Mouse (Mus musculus): ENCODE data around the gene Extl1.
A peak's percentile ranks its signal among the peaks of the same experiment; 100 is the strongest.

The Extl1 gene

DNA sequence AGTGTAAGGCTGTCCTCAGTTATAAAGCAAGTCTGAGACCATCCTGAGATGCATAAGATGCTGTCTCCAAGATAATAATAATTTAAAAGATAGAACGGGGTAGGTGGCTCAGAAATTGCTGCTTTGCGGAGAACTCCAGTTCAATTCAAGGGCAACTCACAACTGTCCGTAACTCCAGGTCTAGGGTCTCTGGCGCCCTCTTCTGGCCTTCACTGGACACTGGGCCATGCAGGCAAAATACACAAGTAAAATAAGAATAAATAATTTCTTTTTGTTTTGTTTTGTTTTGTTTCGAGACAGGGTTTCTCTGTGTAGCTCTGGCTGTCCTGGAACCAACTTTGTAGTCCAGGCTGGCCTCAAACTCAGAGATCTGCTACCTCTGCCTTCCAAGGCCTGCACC is 4.7 kb upstream of the Extl1 start:
- peak; percentile 72 for DNase-seq

DNA sequence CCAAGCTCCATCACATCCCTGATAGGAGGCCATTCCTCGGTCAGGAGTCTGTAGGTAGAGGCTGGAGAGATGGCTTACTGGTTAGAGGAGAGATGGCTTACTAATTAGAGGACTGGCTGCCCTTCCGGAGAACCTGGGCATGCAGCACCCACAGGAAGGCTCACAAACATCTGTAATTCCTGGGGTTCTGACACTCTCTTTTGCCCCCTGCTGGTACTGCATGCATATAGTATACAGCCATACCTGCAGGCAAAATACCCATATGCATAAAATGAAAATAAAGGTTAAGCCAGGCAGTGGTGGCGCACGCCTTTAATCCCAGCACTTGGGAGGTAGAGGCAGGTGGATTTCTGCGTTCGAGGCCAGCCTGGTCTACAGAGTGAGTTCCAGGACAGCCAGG is 3.6 kb upstream of the Extl1 start:
- peak; percentile 46 for DNase-seq

DNA sequence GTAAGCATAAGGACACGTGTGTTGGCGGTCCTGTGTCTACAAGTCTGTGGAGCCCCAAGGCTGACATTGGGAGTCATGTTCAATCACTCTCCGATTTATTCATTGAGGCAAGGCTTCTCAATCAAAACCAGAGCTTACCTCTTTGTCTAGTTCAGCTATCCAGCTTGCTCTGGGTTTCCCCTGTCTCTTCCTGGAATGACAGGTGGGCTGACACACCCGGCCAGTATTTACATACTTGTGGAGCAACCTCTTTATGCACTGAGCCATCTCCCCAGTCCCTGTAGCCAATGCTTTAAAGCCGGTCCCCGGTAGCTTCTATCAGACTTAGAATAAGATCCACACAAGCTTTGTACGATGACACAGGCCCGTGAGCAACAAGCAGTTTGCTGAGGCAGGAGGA is 4.1 kb downstream of the Extl1 start:
- no peak for DNase-seq

DNA sequence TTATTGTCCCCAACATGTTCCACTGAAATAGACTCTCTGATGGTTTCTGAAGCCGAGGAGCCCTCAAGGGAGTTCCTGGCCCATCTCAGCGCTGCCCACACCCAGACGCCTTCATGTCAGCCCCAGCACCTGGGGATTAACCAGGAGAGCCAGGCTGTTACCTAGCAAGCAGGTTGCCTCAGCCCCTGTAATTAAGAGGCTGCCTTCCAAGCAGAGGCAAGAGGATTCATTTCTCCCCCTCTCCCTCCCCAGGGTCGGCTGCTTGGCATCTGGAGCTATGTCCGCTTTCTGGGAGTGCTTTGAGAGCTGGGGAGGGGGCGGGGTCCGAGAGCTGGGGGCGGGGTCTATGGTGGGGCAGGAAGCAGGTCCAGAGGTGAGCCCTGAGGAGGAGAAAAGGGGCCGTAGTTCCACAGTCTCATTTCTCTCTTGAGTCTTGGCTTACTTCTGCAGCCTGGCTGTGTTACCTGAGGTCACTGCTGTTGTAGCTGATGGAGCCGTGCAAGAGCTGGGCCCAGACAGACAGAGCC is 5.5 kb downstream of the Extl1 start:
- no peak for DNase-seq

DNA sequence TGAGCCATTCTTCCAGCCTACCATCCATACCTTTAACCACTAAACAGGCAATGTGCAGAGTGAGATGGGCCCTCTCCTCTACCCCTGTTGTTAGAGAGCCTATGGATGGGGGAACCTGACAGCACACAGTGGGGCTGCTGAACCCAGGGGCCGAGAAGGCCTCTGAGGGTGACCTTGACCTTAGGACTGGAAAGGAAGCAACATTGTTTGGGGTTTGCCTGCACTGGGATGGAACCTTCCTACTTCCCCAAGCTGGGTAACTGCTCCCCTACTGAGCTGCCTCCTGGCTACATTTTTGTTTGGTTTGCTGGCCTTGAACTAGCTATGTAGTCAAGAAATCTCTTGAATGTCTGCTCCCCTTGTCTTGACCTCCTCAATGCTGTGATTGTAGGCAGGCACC is 9.3 kb downstream of the Extl1 start:
- DNase-seq = no peak

DNA sequence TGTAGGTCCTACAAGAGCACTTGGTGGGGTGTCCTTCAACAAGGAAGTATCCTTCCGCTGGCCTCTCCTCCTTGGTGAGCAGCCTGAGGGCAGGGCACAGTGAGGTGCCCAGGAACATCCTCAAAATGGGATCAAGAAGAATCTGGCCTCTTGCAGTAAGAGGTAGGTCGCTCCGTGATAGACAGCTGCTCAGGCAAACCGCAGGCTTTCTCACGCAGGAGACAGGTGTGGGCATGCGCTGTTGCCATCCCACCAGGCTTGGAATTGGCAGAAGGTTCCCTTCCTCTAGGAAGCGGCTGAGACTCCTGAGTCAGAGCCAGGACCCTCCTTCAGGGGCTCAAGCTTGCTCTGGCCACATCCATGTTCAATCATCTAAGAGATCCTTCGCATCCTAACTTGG is 10.4 kb downstream of the Extl1 start:
- no peak for DNase-seq

DNA sequence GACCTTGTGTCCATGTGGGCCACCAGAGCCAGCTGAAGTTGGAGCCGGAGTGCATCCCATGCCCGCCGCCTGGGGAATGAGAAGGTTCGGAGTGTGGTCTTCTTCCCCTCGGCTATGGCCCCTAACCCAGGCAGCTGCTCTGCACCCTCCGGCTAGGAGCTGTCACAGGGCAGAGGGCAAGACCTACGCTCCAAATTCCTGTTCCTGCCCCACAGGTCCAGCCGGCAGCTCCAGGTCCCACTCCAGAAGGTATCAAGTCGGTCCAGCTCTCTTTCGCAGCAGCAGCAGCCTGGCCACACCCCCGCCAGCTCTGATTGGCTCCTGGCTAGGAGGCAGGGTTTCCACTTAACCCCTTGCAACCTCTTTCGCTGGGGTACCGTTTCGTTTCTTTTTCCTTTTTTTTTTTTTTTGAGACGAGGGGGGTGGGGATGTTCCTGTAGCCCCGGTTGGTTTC is 11.3 kb downstream of the Extl1 start:
- peak; percentile 67 for DNase-seq

DNA sequence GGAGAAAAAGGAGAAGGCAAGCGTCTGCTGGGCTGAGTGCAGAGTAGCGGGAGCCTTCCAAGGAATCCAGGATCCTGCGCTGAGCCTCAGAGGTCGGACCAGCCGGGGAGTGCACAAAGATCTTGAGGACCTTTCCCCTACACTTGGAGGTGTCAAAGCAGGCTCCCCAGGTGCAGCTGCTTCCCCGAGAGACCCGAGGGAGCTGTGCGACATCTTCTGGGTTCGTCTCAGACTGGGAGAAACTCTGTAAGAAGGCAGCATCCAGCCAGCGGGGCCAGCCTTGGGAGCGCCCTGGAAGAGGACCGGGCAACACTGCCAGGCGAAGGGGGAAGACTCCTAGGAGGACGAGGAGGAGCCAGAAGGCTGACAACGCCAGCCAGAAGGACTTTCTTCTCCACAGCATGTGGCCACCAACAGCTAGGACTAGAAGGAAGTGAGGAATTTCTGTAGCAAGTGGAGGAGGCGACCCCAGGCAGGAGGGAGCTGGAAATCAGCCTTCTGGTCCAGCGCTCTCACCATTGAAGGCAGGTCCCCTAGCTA is 12.3 kb downstream of the Extl1 start:
- no peak for DNase-seq

DNA sequence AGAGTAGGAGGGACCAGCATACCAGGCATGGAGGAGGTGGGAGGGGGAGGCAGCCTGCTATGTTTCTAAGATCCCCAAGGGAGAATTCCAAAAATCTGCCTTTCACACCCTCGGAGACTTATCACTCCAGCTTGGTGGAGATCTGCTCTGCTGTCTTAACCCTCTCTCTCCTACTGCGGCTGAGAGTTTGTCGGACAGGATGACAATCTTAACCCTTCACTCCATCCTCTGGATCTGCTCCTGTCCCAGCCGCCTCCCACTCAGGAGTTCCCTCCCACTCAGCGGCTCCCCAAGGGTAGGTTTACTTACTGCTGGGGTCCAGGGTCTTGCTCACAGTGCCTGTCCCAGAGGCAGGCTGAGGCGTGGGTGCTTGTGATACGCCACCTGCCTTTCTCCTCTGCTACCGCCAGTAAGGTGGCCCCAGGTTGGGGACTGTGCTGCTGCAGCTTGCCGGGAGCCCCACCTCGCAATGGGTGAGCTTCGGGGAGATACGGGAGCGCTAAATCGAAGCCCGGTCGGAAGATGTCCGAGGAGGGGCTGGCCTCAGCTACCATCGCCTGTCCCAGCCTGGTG is 12.9 kb downstream of the Extl1 start:
- no peak for DNase-seq

DNA sequence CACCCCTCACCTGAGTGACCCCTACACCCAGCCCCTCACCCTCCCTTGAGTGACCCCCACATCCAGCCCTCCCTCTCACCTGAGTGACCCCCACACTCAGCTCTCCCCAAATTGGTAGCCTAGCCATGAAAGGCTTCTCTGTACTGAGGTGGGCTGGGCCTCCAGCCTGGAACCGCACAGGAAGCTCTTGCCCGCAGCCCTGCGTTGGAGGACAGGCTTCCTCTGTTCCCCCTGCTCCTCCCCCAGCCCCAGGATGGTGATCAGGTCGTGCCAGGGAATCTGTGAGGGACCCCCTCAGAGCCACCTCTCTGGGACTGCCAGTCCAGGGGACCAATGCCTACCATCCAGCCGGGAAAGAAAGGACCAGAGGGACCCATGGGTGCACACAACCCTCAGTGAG is 18.4 kb downstream of the Extl1 start:
- DNase-seq = no peak

DNA sequence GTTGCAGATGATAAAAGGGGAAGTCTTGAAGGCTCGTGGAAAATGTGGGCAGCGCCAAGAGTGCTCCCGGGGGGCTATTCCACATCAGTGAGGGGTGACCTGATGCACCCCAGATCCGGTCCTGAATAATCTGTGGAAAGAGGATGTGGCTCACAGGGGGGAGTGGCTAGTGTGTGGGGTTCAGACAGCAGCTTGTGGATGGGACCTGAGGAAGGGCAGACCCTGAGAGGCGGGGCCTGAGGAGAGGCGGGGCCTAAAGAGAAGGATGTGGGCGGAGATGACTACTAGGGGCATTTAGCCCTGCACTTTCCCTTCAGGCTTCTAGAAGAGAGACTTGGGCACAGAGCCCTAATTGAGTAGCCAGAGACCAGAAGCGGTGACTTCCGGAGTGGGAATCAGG is 21.1 kb downstream of the Extl1 start:
- peak; percentile 80 for DNase-seq

DNA sequence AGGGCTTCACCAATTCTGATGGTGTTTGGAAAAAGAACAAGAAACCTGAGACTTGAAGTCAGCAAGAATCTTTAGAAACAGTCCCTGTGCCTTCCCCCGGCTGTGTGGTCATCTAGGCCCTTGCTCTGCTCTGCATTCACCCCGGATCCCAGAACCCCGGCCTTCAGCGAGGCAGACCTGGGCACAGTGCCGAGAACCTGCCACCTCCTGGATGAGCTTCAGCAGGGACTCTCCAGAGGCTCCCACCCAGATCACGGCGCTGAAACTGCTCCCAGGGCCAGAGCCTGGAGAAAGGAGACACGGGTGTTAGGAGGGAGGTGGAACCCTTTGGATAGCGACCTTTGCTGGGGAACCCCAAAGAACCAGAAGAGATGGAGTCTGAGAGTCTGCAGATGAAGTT is 21.5 kb downstream of the Extl1 start:
- no peak for DNase-seq

DNA sequence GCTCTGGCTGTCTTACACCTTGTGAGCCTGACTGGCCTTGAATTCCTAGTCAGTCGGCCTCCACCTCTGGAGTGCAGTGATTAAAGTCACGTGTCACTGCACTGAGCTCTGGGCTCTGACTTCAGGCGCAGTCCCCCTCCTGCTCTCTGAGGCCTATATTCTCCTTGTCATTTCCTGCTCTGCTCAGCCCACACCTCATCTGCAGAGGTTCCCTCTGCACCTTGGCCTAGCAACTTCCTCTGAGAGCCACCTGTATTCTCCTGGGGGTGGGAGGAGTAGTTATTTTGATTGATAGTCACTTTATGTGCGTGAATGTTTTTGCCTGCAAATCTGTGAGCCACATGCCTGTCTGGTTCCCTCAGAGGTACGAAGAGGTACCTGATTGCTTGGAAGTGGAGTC is 22.4 kb downstream of the Extl1 start:
- DNase-seq = peak; percentile 18

DNA sequence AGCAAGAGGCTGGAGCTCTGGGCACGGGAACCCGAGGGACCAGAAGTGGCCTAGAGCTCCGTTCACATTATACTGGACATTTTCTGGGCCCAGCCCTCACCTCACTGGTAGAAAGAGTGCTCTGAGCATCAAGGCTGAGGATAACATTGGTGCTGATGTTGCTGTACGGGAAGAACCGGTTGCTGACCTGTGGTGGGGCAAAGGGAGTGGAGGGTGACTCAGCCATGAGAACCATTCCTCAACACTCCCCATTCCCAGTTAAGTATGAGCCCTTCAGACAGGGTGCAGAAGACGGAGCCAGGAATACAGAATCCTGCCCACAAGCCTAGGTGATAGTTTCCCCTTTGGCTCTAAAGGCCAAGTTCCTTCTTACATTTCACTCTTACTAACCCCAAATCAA is 24.0 kb downstream of the Extl1 start:
- DNase-seq = no peak

DNA sequence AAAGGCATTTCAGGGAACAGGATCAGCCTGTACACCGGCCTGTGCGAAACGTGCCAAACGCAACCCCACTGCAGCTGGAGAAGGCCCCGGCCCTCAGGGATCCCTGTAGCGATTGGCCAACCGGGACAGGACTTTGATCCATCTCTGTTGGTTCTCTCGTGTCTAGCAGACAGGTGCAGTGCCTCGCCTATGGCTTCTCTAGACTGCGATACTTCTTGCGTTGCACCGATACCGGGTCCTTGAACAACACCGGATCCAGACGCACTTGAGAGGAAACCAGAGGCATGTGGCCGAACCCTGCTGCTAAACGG is 26.2 kb downstream of the Extl1 start:
- no peak for DNase-seq

DNA sequence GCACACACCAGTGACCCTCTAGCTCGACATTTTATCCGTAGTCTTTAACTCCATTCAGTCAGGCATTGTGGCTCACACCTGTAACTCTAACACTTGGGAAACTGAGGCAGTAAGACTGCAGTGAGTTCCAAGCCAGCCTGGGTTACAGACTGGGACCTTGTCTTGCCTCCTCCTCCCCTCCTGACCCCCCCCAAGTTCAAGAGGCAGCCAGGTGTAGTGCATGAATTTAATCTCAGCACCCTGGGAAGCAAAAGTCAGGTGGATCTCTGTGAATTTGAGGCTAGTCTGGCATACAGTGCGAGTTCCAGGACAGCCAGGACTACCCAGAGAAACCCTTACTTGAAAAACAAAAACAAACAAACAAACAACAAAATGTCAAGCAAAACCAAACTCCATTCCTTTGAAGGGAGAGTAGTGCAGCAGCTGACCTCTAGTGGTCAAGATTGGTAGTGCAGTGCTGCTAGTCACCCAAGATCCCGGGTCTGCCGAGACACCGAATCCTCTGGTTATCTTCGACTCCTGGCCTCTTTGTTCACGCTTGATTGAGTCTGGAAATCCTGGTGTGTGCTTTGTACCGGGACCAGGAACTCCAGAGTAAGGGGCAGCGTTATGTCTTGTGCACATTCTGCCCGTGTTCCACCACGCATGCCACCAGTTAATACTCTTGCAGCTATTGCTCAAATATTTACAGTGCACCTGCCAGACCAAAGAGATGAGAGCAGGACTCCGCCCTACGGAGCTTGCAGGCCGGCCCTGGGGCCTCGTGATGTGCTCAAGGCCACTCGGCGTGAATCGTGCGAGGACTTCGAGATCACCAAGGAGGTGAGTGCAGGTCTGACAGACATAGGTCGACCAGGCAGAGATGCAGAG is 26.8 kb downstream of the Extl1 start:
- peak; percentile 71 for DNase-seq

DNA sequence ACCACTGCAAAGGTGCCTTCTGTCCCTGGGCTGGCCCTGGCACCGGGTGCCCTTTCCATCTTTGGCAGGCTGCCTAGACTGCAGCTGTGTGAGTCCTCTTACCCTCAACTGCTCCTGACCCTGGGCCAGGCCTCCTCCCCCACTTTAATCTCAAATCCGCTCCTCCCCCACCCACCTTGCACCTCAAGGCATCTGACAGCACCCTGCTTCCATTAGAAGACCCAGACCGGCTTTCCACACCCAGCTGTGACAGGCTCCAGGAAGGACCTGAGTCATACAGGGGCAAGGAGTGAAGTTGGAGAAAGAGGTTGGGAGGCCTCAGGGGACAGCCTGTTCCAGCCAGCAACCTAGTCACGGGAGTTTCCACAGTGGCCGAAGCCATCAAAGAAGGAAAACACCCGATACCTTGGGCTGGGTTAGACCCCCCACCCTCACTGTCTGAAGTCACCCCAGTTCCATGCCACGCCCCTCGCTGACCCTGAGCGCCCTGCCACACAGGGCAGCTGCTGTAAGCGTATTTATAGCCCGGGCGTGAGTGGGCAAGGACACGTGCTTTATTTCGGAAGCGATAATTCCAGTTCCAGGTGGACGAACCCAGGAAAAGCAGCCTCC is 27.7 kb downstream of the Extl1 start:
- no peak for DNase-seq

DNA sequence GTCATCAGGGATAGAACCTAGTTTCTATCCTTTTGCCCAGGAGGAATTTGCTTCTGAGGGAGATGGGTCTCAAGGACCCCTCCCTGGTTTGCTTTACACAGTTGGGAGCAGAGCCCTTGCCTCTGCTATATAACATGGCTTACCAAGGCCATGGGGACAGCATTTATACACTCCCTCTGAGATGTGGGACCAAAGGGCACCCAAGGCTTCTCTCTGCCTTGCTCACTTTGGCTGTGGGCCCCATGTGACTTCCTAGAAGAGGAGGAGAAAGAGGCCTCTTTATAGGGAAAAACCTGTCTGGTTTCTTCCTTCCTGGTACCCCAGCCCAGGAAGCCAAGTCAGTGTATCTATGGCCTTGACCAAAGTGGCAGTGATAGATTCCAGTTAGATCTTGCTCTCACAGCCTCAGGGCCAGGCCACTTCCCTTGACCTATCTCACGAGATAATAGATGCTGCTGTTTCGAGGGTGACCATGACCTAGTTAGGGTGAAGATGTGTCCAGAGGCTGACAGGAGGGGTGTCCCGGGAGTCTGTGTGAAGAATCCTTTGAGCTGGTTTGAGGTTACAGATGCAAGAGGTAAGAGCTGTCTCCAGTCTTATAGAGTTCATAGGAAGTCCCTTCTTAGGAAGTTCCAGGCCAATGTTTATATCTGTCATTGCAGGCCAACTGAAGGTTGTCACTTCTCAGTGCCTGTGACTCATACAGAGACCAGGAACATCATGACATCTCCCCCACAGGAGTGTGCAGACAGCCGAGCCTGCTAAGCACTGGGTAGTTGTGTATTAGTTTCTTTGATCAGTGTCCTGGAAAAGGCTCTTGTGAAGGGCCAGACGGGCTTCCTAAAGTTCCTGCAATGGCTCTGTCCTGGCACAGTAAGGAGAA is 29.9 kb downstream of the Extl1 start:
- DNase-seq = no peak

DNA sequence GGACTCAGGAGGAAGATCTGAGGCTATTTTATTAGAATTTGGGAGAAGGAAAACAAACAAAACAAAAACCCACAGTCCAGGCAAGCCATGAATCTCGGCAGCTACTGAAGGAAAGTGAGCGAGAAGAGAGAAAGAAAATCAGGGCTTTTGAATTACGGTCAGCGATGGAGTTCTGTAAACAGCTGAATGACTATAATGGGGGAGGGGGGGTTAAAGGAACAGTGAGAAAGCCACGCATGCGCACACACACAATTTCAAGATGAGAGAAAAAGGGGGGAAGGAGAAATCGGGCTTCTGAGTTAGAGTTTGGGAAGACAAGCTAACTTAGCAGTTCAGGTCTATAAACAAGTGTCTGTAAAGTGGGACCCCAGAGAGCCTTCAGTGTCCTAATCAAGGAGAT is 30.7 kb downstream of the Extl1 start:
- DNase-seq = no peak

DNA sequence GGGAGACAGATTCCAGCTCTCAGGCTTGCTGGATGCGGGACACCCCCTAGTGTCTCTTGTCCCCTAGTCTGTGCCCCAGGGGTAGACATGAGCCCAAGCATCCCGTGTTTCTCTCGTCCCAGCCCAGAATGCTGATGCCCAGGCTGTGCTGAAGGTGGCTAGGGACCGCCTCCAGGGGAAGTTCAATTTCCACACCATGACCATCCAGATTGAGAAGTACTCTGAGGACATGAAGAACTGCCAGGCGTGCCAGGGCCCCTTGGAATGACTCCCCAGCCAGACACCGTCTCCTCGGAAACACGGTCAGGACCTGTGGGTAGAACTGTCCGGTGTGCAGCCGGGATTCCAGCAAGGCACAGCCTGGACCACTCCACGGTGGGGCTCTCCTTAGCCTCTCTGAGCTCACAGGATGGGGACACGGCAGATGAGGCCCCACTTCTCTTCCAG is 31.4 kb downstream of the Extl1 start:
- no peak for DNase-seq

DNA sequence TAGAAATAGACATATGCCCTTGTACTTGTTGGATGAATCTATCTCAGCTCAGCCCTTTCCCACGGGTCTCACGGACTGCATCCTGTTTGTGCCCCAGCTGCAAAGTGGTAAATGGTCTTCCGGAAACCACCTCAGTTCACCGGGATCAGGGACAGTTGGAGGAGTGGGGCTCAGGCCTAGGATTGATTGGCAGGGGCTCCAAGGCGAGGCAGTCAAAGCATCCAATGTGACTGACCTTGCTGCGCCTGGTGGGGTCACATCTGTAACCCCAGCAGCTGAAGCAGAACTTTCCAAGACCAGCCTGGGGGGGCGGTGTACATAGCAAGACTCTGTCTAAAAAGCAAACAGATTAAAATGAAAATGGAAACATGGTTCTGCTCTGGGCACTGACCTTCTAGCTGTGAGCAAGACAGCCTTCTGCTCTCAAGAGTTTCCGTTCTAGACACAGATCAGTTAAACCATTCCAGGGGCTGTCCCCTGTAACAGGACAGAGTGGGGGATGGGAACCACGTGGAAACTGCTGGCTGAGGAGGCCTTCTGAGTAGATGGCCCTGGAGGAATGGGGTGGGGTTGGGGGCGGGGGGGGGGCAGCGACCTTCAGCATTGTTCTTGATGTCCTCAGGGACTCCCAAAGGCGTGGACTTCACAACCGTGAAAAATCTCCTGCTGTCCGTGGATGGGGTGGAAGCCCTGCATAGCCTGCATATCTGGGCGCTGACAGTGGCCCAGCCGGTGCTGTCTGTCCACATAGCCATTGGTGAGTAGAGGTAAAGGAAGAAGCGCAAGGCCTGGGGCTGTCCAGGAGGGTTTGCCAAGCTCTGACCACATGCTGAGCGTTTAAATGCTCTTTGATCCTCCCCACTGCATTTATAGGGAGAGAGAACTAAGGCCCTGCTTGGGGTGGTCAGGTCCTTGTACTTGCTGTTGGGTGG is 32.1 kb downstream of the Extl1 start:
- DNase-seq = no peak

DNA sequence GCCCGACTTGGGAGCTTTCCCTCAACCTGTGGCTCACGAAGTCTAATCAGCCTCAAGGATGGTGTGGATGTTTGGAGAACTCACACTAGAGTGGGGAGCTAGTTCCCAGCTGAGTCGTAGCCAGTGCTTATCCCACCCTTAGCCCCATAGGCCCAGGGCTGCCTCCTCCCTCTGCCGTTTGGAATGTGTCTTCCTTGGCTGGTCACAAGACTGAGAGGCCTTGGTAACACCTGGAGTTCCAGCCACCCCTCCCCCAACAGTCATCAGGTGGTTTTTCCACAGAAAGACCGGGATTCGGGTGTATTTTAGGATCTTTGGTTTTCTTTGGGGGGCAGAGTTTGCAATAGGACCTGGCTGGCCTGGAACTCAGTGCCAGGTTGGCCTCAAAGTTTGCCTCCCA is 33.0 kb downstream of the Extl1 start:
- DNase-seq = no peak

Data from thymus, postnatal 25 days (tissue).